Mouse (Mus musculus) retina, postnatal 7 days (tissue): ENCODE data around the gene Itga3.

Experiments used
- DNase-seq: peaks from one replicate; pipeline ENCODE4 v3.0.0-alpha.2; 2012; ENCODE audit warnings: low read depth, low spot score

Gene Itga3

GRCm38 (mm10) chr11:95006038-95006437, 70.6 kb downstream of the Itga3 start:
- DNase-seq = no peak

DNA sequence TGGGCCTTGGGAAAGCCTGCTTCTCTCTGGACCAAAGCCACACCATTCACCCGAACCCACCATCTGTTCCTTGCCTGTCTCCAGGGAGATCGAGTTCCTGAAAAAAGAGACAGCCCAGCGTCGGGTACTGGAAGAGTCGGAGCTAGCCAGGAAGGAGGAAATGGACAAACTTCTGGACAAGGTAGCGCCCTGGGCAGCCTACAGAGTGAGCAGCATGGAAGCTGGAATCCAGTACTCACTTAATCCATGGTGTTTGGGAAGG, 71.7 kb downstream of the Itga3 start:
- DNase-seq = no peak

- no peak for DNase-seq
These were observed 72.3 kb downstream of the Itga3 start for GRCm38 (mm10) chr11:95004136-95004936.

DNA sequence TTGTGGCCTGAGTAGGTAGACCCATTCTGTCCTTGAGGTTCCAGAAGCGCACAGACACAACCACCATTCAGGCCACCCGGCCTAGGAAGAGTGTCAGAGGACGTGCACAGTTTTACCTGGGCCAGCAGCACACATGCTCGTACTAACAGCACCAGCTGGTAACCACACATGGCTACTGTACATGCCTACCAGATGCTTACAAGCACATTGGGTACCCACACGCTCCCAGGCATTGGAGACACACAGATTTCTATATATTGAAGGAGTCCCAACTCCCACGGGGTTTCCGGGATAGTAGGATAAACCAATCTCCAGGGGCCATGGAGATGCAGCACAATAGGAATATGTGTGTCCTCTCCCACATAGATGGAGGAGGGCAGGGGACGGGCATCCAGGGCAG, 73.9 kb downstream of the Itga3 start:
- no peak for DNase-seq

DNA sequence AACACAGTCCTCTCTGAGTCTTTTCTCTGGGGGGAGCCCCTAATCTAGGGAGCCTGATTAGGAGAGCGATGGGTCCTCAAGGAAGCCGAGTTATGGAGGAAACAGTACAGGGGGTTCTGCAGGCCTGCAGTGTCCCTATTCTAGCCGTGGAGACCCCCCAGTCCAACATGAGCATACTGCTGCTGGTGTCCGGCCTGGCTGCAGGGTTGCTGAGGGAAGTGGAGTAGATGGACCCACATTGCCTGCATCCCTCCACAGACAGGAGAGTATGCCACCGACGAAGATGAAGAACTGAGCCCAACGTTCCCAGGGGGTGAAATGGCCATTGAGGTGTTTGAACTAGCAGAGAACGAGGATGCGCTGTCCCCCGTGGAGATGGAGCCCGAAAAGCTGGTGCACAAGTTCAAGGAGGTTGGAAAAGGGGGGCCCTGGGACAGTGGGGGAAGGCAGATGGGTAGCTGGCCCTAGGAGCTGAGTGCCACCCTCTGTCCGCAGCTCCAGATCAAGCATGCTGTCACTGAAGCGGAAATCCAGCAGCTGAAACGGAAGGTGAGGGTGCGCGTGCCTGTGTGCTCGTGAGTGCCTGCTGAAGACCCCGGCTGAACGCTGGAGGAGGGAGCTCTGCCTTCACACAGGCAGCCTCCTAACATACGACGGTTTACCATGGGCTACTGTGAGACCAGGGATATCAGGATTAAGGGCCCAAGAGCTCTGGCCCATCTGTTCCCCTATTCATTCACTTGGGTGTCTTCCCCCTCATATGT, 74.8 kb downstream of the Itga3 start:
- no peak for DNase-seq

GRCm38 (mm10) chr11:95001058-95001457, 75.5 kb downstream of the Itga3 start:
- DNase-seq = no peak

DNA sequence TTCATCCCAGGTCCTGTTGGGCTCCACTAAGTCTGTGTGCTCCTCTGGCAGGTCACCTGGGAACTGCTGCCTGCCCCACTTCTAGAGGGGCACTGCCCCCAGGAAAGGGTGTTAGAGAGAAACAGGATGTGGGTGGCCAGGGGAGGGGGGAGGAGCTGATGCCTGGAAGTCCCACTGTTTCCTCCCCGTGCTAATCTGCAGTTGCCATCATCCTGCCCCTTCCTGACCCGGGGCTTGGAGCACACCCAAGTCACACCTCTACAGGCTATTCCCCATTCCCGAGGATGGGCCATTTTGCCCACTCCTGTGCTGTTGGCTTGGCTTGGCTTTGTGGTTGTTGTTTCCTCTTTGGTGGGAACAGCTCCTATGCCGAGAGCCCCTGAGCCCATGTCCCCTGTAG, 76.1 kb downstream of the Itga3 start:
- no peak for DNase-seq

DNA sequence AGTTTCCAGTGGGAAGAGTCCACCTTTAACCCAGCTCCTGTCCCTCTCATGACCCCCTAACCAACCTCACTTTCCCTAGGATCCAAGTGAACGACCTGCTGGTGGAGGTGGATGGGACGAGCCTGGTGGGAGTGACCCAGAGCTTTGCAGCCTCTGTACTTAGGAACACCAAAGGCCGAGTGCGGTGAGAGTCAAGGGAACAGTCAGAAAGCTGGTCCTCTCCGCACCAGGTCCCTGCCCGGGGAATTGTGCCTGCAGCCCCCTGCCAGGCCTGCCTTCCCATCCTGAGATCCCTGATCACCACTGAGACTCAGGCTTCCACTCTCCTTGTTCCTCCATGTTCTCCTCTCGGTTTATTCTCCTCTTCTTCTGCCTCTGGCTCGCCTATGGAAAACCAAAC, 76.5 kb downstream of the Itga3 start:
- DNase-seq = no peak

- DNase-seq = no peak
These were observed 78.5 kb downstream of the Itga3 start for GRCm38 (mm10) chr11:94998041-94998531.

DNA sequence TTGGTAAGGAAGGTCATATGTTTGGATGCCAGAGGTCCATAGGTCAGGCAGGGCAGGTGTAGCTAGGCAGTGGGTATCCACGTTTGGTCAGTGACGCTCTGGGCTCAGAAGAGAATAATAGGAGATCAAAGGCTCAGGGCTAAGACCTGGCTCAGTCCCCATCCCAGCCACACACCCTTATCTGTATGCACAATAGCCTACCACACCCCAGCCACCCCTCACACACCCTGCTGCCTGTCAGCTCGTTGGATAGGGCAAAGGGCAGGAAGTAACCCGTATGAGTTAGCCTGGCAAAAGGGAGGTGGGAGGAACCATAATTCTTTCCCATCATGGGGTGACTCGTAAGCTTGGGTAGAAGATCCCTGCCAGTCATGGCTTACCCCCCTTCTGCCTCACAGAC, 79.0 kb downstream of the Itga3 start:
- DNase-seq = no peak

DNA sequence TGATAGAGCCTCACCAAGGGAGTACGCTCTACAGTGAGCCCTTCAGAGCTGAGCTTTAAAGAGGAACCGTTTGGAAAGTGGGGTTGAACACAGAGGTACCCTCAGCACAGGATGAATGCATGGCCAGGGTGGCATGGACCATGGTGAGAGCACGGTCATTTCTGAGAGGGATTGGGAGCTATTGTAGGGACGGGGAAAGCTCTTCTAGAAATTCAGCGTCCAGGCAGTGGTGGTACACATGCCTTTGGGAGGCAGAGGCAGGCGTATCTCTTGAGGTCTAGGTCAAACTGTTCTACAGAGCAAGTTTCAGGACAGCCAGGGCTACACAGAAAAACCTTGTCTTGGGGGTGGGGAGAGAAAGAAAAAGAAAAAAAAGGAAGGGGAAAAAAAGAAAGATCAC, 79.6 kb downstream of the Itga3 start:
- no peak for DNase-seq

DNA sequence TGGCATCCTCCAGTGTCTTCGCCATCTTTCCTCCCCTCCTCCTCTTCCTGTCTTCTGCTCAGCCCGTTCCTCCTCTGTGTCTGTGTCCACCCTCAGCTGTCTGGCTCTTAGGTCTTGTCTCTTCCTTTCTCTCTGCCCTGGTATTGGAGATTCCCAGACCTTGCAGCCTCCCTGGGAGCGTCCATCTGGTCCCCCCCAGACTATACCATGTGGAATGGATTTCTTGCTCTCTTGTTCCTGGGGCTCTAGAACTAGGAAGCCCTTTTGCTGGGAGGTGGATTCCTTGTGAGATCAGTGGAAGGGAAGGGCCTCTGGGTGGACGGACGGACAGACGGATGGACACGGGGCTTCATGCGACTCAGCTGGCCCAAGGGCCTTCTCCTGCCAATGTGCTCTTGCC, 80.5 kb downstream of the Itga3 start:
- no peak for DNase-seq

GRCm38 (mm10) chr11:94994947-94995772, 81.4 kb downstream of the Itga3 start:
- DNase-seq = no peak
